Mouse (Mus musculus) erythroblast, embryonic 14.5 days (primary cell): ENCODE results near the gene Stk4.

Source experiments
- GATA1 ChIP-seq: IDR thresholded peaks from 2 replicates; pipeline ENCODE4 v1.6.1; 2012; ENCODE audit warnings: low read length, inconsistent platforms, mixed read lengths
- TAL1 ChIP-seq: IDR thresholded peaks from 3 replicates; pipeline ENCODE4 v1.6.1; 2012; ENCODE audit warnings: low read length, inconsistent platforms, mixed read lengths

DNA sequence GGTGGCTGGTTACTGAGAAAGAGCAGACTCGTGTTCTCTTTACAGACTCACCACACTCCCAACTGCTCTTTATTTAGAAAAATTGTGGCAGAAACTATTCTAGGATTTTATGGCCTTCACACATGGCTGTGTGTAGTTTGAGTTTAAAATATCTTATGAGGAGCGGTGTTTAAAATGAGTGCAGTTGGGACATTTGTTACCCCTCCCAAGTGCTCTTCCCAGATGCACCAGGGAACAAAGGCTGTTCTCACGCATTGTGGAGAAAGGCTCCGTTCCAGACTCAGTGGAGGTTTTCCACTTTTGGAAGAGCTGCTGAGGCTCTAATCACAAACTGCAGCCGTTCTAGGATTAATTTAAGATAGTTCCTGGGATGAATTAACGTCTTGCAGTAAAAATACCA lies 67.6 kb downstream of the Stk4 start:
- TF ChIP-seq TAL1 (no peak), GATA1 (no peak)
